Mouse (Mus musculus): ENCODE results near the gene Fgf7. TPM values are rescaled to one million over a fixed set of nuclear protein-coding genes. Genes with fewer than 3 reads are reported as not detected.

Fgf7 gene
- total and polyA plus RNA-seq, 2 experiments from 2014 or later, result 0.42 to 0.55 TPM

DNA sequence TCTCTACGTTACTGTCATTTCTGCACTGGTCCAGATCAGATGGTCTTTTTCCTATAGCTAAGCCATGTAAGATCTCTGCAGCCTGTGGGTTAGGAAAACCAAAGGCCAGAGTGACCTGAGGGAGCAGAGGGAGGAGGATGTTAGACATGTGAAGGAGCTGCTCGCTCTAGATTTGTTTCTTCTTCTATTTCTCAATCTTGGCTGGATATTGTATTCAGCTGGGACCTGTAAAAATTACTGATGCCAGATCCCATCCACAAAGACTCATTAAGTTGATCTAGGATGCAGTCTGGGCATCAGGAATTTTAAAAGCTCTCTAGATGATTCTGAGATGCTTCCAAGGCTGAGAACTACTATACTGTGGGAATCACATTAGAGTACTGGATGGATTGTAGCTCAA is 6.2 kb downstream of the Fgf7 start:
- Histone ChIP-seq H3K9me3 (ENCODE audit: low read length) (no peaks in the 10 kb centered on the region), H3K4me3 (ENCODE audit: low read length) (no peak overlapping the region), H3K9ac (replicated peaks; ENCODE audit: low read length) (no peak overlapping the region), H3K36me3 (ENCODE audit: insufficient read depth, low read length) (no peaks in the 10 kb centered on the region), H3K4me2 (ENCODE audit: low read depth, low read length) (no peak overlapping the region), H3K27me3 (ENCODE audit: insufficient read depth, low read length) (no peaks in the 10 kb centered on the region), H3K4me1 (ENCODE audit: insufficient read depth, low read length) (no peaks in the 10 kb centered on the region), H3K27ac (no peak overlapping the region)
- WGBS, result 92% methylated on average over 2 of the region's 2 CpGs
- TF ChIP-seq CTCF (IDR thresholded peaks at IDR 0.05; ENCODE audit: low read depth), result no peak
- ATAC-seq, result no peak
- DNase-seq (ENCODE audit: low spot score), result no peak

DNA sequence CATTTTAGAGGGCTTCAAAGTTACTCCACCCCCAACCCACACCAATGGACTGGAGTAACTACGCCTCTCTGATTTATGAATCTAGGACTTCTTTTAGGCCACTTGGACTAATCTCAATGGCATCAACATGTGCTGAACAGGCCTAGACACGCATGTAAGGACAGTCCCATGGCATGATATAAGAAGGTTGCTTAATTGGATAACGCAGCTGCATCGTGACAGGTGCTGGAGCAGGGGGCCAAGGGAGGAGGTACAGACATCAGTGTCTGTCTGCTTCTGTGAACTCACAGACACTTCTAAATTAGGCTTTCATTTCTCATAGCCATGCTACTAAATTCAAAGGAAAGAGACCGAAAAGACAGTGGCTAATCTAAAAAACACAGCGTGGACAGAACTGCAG is 6.8 kb downstream of the Fgf7 start:
- ATAC-seq (no peak), DNase-seq (ENCODE audit: low spot score) (no peak)
- Histone ChIP-seq H3K9me3 (ENCODE audit: low read length) (no peaks in the 10 kb centered on the region), H3K4me1 (ENCODE audit: insufficient read depth, low read length) (no peaks in the 10 kb centered on the region), H3K4me2 (ENCODE audit: low read depth, low read length) (no peak overlapping the region), H3K36me3 (ENCODE audit: insufficient read depth, low read length) (no peaks in the 10 kb centered on the region), H3K27me3 (ENCODE audit: insufficient read depth, low read length) (no peaks in the 10 kb centered on the region), H3K4me3 (ENCODE audit: low read length) (no peak overlapping the region), H3K27ac (no peak overlapping the region), H3K9ac (replicated peaks; ENCODE audit: low read length) (no peak overlapping the region)
- TF ChIP-seq CTCF (IDR thresholded peaks at IDR 0.05; ENCODE audit: low read depth), result no peak
- WGBS, result 85% methylated on average over 6 of the region's 6 CpGs

DNA sequence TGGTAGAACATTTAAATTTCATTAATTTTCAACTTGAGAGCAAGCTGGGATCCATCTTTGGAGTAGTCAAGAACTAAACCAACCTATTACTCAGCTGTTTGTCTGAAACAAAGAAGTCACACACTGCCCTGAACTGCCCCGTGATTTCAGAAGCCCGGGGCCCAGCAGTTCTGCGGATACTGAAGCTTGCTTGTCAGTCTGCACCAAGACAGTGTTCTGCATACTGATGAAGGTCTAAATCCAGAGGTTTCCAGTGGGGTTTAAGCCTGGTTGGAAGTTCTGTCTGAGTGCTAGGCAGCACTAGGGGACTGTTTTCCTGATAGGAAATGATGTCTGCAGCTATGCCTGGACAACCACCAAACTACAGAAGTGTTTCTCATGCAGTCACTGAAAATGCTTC is 8.2 kb downstream of the Fgf7 start:
- WGBS, result 24% methylated on average over 3 of the region's 3 CpGs
- ATAC-seq, result no peak
- DNase-seq (ENCODE audit: low spot score), result no peak

DNA sequence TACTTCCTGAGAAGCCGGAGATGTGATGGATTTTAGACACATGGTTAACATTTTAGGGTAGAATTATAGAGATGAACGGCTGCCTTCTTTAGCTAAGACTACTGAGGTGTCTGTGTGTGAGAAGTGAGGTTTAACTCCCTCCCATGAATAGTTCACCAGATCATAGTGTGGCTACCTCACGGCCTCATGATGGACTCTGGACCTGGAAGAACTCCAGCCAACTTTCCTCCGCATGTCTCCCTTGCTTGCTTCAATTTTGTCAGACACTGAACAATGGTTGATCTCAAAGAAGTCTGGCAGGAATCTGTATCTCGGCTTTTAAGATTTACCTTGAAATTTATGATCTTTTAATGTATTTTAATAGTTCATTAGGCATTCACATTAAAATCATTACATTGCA is 11.2 kb downstream of the Fgf7 start:
- Histone ChIP-seq H3K27me3 (ENCODE audit: insufficient read depth, low read length) (no peaks in the 10 kb centered on the region), H3K4me3 (ENCODE audit: low read length) (no peak overlapping the region), H3K9me3 (ENCODE audit: low read length) (no peaks in the 10 kb centered on the region), H3K36me3 (ENCODE audit: insufficient read depth, low read length) (no peaks in the 10 kb centered on the region), H3K9ac (replicated peaks; ENCODE audit: low read length) (no peak overlapping the region), H3K27ac (no peak overlapping the region), H3K4me1 (ENCODE audit: insufficient read depth, low read length) (no peaks in the 10 kb centered on the region), H3K4me2 (ENCODE audit: low read depth, low read length) (no peak overlapping the region)
- no peak for DNase-seq (ENCODE audit: low spot score)
- 95% methylated on average over 5 of the region's 5 CpGs for WGBS
- no peak for TF ChIP-seq CTCF (IDR thresholded peaks at IDR 0.05; ENCODE audit: low read depth)
- no peak for ATAC-seq

More for the DNA sequence above, 8.2 kb downstream of the Fgf7 start:
- Histone ChIP-seq H3K9ac (replicated peaks; ENCODE audit: low read length) (no peak overlapping the region), H3K27me3 (ENCODE audit: insufficient read depth, low read length) (no peaks in the 10 kb centered on the region), H3K27ac (no peak overlapping the region), H3K36me3 (ENCODE audit: insufficient read depth, low read length) (no peaks in the 10 kb centered on the region), H3K4me1 (ENCODE audit: insufficient read depth, low read length) (no peaks in the 10 kb centered on the region), H3K4me2 (ENCODE audit: low read depth, low read length) (no peak overlapping the region), H3K4me3 (ENCODE audit: low read length) (no peak overlapping the region), H3K9me3 (ENCODE audit: low read length) (no peaks in the 10 kb centered on the region)
- no peak for TF ChIP-seq CTCF (IDR thresholded peaks at IDR 0.05; ENCODE audit: low read depth)

DNA sequence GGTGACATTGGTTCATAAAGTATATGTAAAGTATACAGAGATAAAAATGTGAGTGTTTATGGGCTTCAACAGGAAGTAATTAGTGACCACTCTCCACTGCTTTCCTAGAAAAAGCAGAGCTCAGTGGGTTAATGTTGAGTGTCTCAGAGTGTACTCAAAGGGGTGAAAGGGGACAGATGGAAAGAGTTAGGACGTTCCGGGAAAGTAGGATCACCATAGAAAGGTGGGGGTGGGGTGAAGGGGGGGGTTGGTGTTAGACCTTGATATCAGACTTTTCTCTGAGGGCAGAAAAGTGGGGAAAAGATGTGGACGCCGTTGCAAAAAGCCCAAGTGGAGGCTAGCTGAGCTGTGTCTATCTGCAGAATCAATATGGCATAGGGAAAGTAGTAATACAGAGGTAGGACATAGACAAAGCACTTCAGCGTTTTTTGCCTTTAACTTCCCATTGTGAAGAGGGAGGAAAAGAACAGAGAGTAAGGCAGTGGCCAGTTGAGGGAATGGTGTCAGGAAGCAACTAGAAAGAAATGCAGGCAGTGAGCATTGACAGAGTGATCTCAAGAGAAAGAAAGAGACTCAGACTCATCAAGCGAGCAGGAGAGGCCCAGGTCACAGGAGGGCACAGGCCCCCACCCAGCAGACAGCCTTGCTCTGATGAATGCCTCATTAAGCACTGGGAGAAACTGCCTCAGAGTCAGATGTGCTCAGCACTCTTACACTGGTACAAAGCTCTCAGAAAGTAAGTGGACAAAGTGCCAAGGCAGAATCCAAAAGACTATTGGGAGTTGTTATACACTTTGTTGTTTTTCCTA is 18.5 kb downstream of the Fgf7 start:
- Histone ChIP-seq H3K27me3 (ENCODE audit: insufficient read depth, low read length) (no peaks in the 10 kb centered on the region), H3K4me3 (ENCODE audit: low read length) (no peak overlapping the region), H3K36me3 (ENCODE audit: insufficient read depth, low read length) (no peaks in the 10 kb centered on the region), H3K9ac (replicated peaks; ENCODE audit: low read length) (no peak overlapping the region), H3K4me2 (ENCODE audit: low read depth, low read length) (no peak overlapping the region), H3K4me1 (ENCODE audit: insufficient read depth, low read length) (no peaks in the 10 kb centered on the region), H3K9me3 (ENCODE audit: low read length) (no peaks in the 10 kb centered on the region), H3K27ac (no peak overlapping the region)
- 33% methylated on average over 6 of the region's 6 CpGs for WGBS
- no peak for TF ChIP-seq CTCF (IDR thresholded peaks at IDR 0.05; ENCODE audit: low read depth)
- no peak for ATAC-seq
- DNase-seq (ENCODE audit: low spot score), result no peak

DNA sequence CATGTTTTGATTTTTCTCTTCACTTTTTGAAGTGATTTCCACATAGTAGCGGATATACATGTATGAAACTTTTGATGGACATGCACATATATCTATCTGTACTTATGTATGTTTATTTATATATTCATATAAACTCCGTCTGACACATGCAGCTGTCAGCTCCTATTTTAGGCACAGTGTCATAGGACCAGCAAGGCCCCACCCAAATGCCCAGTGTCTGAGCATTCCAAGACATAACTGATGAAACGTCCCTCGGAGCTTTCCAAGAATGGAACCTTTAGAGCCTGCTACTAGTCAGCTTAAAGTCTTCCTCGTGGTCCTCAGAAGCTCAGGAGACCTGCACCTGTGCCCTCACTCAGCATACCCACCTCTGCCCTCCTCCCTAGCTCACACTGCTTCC is 19.2 kb downstream of the Fgf7 start:
- Histone ChIP-seq H3K27ac (no peak overlapping the region), H3K9me3 (ENCODE audit: low read length) (no peaks in the 10 kb centered on the region), H3K4me2 (ENCODE audit: low read depth, low read length) (no peak overlapping the region), H3K9ac (replicated peaks; ENCODE audit: low read length) (no peak overlapping the region), H3K36me3 (ENCODE audit: insufficient read depth, low read length) (no peaks in the 10 kb centered on the region), H3K4me1 (ENCODE audit: insufficient read depth, low read length) (no peaks in the 10 kb centered on the region), H3K27me3 (ENCODE audit: insufficient read depth, low read length) (no peaks in the 10 kb centered on the region), H3K4me3 (ENCODE audit: low read length) (no peak overlapping the region)
- no peak for DNase-seq (ENCODE audit: low spot score)
- 67% methylated on average over 5 of the region's 5 CpGs for WGBS
- TF ChIP-seq CTCF (IDR thresholded peaks at IDR 0.05; ENCODE audit: low read depth), result no peak
- no peak for ATAC-seq

DNA sequence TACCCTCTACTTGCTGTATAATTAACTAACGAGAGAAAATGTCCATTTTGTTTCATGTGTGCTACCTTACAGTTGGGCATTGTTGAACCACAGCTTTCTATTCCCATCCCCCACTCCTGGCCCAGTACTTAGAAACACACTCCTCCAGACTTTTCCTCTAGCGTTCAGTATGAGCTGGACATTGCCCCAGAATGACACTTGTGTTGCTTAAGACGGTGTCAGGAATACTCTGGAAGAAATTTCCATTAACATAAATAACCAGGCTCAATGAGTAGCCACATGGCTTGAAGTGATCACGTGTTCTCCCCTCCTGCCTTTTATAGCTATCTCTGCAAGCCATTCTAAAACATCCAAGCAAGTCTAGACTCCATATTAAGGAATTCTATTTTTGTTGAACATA is 26.1 kb downstream of the Fgf7 start:
- Histone ChIP-seq H3K4me2 (ENCODE audit: low read depth, low read length) (no peak overlapping the region), H3K9me3 (ENCODE audit: low read length) (no peaks in the 10 kb centered on the region), H3K27me3 (ENCODE audit: insufficient read depth, low read length) (no peaks in the 10 kb centered on the region), H3K27ac (no peak overlapping the region), H3K36me3 (ENCODE audit: insufficient read depth, low read length) (no peaks in the 10 kb centered on the region), H3K4me1 (ENCODE audit: insufficient read depth, low read length) (no peaks in the 10 kb centered on the region), H3K9ac (replicated peaks; ENCODE audit: low read length) (no peak overlapping the region), H3K4me3 (ENCODE audit: low read length) (no peak overlapping the region)
- WGBS, result 65% methylated on average over 4 of the region's 4 CpGs
- DNase-seq (ENCODE audit: low spot score) (no peak), ATAC-seq (no peak)
- TF ChIP-seq CTCF (IDR thresholded peaks at IDR 0.05; ENCODE audit: low read depth), result no peak
